Mouse (Mus musculus) urinary bladder, postnatal 36 days (tissue): Measurements from ENCODE around the gene Vmn1r155.
"Not testable (repeated sequence)": the region's sequence is repeated elsewhere in the genome, so short reads cannot be mapped to it uniquely, and the experiment has no call there.

Experiments
- DNase-seq, 2 experiments: peaks; one replicate each; pipeline ENCODE4 v3.0.0; 2022; ENCODE audit warnings: low spot score in 2 of 2, mixed read lengths in 1 of 2

The Vmn1r155 gene

DNA sequence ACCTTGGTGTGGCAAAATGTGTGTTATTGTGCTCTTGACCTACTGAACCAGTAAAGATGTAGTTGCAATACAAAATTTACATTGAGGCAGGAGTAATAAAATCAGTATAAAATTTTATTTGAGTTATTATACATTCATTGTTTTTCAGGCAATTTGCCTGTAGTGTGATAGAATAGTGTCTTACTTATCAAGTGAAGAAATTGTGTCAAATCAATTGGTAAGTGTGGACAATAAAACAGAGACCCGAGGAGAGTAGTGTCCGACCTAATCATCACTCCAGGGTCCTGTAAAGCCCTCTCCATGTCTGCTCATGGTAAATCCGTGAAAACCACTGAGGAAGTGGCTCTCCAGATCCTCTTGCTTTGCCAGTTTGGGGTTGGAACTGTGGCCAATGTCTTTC, at the start of gene Vmn1r155:
Vmn1r155 (plus strand) TSS at position 301 of the 400 bp plus-strand sequence.
- DNase-seq = not testable (repeated sequence)

DNA sequence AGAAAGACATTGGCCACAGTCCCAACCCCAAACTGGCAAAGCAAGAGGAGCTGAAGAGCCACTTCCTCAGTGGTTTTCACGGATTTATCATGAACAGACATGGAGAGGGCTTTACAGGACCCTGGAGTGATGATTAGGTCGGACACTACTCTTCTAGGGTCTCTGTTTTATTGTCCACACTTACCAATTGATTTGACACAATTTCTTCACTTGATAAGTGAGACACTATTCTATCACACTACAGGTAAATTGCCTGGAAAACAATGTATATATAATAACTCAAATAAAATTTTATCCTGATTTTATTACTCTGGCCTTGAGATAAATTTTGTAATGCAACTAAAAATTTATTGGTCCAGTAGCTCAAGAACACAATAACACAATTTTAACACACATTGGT, 34.4 kb downstream of the Vmn1r155 start, which contains the start of gene Gm8693:
Gm8693 (minus strand) TSS at position 101 of the 400 bp plus-strand sequence.
- not testable (repeated sequence) for DNase-seq
